Mouse (Mus musculus) kidney, embryonic 16.5 days (tissue): ENCODE data around the gene Blm. TPM values are rescaled to one million over a fixed set of nuclear protein-coding genes. Genes with fewer than 3 reads are reported as not detected.
"Not testable (repeated sequence)": the region's sequence is repeated elsewhere in the genome, so short reads cannot be mapped to it uniquely, and the experiment has no call there.

Experiments
- ATAC-seq: fragments of 200-750 bp; cut with Nextera tagmentation; 2 replicates; pipeline ENCODE4 v1.8.0; 2017; ENCODE audit warnings: moderate TSS enrichment; ENCODE audit not compliant: low FRiP score, low TSS enrichment
- H3K27ac ChIP-seq: fragments of 300-500 bp; sonication (generic); 2 replicates; pipeline ENCODE4 v1.5.1; 2014; ENCODE audit warnings: low read length
- H3K27me3 ChIP-seq: fragments of 300-500 bp; sonication (generic); 2 replicates; pipeline ENCODE4 v1.6.1; 2014; ENCODE audit warnings: low read length, control low read depth, mixed read lengths; ENCODE audit not compliant: insufficient read depth
- H3K36me3 ChIP-seq: fragments of 300-500 bp; sonication (generic); 2 replicates; pipeline ENCODE4 v1.6.1; 2014; ENCODE audit warnings: low read length, control low read depth, mixed read lengths; ENCODE audit not compliant: insufficient read depth
- H3K4me1 ChIP-seq: fragments of 300-500 bp; sonication (generic); 2 replicates; pipeline ENCODE4 v1.6.1; 2014; ENCODE audit warnings: low read length, control low read depth, mixed read lengths; ENCODE audit not compliant: insufficient read depth
- H3K4me2 ChIP-seq: fragments of 300-500 bp; sonication (generic); replicated peaks from 2 replicates; pipeline ENCODE4 v1.6.1; 2014; ENCODE audit warnings: low read depth, low read length
- H3K4me3 ChIP-seq: fragments of 300-500 bp; sonication (generic); 2 replicates; pipeline ENCODE4 v1.5.1; 2014; ENCODE audit warnings: mild to moderate bottlenecking, low read length
- H3K9ac ChIP-seq: fragments of 300-500 bp; sonication (generic); replicated peaks from 2 replicates; pipeline ENCODE4 v1.6.1; 2014; ENCODE audit warnings: low read length
- H3K9me3 ChIP-seq: fragments of 300-500 bp; sonication (generic); 2 replicates; pipeline ENCODE4 v1.6.1; 2016; ENCODE audit warnings: low read length, control low read depth
- WGBS: fragments of 180-500 bp; shearing (Covaris S2); extraction: QIAGEN DNeasy Blood & Tissue Kit; methylation state at CpG from one replicate; pipeline ENCODE4 v1.1.7; 2014; 5-methylcytosine and 5-hydroxymethylcytosine counted together
- polyA plus RNA-seq: library from polyadenylated mRNA; unstranded; fragments of >200 nt; fragmentation: Nextera tagmentation; extraction: Ambion mirVana; gene quantifications from 2 replicates; pipeline ENCODE4 v1.2.1, GENCODE M21; 2015

The Blm gene
- polyA plus RNA-seq, 1 experiment from 2014 or later, result 21.7 TPM

DNA sequence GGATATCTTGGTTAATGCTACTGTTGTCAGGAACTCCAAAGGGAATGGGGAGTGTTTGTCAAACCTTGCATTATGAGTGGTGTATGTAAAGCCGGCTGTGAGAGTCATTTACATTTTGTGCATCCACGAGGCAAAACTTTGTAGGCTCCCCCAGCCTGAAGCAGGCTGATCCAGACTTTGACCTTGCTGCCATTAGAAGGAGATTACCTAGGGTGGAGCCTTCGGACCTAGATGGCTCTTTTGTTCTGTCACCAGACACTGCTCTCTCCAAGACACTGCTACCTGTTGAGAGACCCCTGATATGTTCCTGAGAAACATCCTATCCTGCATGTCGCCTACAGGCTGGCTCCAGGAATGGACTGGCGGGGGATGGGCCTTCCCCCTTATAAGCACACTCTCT is 4.7 kb upstream of the Blm start:
- H3K9me3 ChIP-seq, result no peaks in the 10 kb centered on the region
- no peak overlapping the region for H3K4me2 ChIP-seq
- no peak overlapping the region for H3K4me3 ChIP-seq
- H3K27me3 ChIP-seq, result no peaks in the 10 kb centered on the region
- ATAC-seq, result no peak
- no peak overlapping the region for H3K27ac ChIP-seq
- no peak overlapping the region for H3K9ac ChIP-seq
- 73% methylated on average over 5 of the region's 5 CpGs for WGBS
- no peaks in the 10 kb centered on the region for H3K36me3 ChIP-seq
- H3K4me1 ChIP-seq, result no peaks in the 10 kb centered on the region

DNA sequence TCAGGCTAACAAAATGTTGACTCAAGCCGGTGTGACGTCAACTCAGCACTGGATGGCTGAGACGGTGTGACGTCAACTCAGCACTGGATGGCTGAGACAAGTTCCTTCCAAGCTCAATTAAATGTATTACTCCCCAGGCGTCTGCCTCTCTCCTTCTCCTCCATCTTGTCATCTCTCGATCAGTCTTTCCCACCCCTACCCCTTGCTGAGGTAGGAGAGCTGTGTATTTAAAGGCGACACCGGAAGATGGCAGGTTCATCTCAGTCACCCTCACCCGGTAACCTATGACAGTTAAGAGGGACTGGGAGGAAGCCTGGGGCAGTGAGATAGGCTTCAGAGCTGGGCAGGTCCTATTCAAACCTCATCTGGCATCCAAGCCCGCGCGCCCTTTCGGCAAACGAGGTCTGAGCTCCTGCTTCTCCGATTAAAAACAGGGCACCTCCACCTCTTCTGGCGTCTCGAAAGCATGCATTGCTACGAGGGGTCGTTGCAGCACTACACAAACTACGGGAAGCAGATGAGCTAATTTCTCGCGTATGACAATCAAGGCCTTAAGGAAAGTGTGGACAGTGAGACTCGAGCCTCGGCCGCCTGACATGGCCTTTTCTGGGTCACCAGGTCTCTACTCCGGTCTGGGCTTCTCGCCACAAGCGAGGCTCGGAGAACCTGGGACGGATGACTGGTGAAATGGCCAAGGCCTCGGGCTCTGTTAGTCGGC is 469 bp downstream of the Blm start:
- H3K9me3 ChIP-seq, result no peaks in the 10 kb centered on the region
- peak overlapping the region; percentile 98 for H3K4me2 ChIP-seq
- no peaks in the 10 kb centered on the region for H3K27me3 ChIP-seq
- peak overlapping the region; percentile 13; the same call in 1 of the 2 replicates for H3K27ac ChIP-seq
- 2% methylated on average over 32 of the region's 32 CpGs for WGBS
- peak overlapping the region; percentile 74 for H3K4me3 ChIP-seq
- ATAC-seq, result peak; percentile 9; the same call in 1 of the 2 replicates
- H3K36me3 ChIP-seq, result no peaks in the 10 kb centered on the region
- peak overlapping the region; percentile 75 for H3K9ac ChIP-seq
- peaks cover 12% of the 10 kb centered on the region for H3K4me1 ChIP-seq

DNA sequence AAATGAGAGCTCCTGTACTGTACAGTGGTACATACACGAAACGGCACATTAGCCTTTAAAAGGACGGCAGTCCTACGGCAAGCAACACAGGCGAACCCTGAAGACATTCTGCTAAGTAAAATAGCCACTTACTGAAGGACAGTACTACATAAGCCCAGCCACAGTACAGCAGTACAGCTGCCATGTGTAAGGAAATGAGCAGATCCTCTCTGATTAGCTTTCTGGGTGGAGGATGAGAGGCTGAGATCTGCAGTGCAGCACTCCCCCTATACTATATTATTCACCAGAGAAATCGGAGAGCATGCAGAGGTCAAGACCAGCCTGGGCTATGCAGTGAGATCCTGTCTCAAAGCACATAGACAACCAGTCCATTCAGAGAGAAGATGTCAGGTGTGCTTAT is 3.8 kb downstream of the Blm start:
- 85% methylated on average over 6 of the region's 6 CpGs for WGBS
- no peak overlapping the region for H3K4me3 ChIP-seq
- H3K36me3 ChIP-seq, result no peaks in the 10 kb centered on the region
- no peak overlapping the region for H3K9ac ChIP-seq
- H3K27ac ChIP-seq, result no peak overlapping the region
- H3K4me2 ChIP-seq, result no peak overlapping the region
- no peak for ATAC-seq
- H3K27me3 ChIP-seq, result no peaks in the 10 kb centered on the region
- no peaks in the 10 kb centered on the region for H3K9me3 ChIP-seq
- H3K4me1 ChIP-seq, result peaks cover 12% of the 10 kb centered on the region

DNA sequence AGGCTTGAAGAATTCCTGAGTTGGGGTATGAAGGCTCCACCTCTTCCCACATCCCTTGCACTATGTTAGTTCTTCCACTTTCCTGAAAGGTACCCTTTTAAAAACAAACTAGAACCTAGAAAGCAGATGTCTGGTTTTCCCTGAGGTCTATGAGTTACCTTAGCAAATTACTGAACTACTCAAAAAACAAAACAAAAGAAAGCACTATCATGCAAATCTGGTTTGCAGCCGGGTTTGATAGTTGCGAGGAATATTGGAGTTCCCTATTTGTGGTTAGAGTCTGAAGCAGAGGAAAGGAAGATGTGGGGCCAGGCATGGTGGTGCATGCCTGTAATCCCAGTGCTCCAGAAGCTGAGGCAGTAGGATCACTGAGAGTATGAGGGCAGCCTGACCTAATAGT is 4.3 kb downstream of the Blm start:
- Histone ChIP-seq H3K4me1 (peaks cover 12% of the 10 kb centered on the region), H3K4me2 (no peak overlapping the region), H3K9me3 (no peaks in the 10 kb centered on the region), H3K36me3 (no peaks in the 10 kb centered on the region), H3K4me3 (no peak overlapping the region), H3K27me3 (no peaks in the 10 kb centered on the region), H3K9ac (no peak overlapping the region), H3K27ac (no peak overlapping the region)
- 91% methylated on average over 2 of the region's 2 CpGs for WGBS
- ATAC-seq, result no peak

DNA sequence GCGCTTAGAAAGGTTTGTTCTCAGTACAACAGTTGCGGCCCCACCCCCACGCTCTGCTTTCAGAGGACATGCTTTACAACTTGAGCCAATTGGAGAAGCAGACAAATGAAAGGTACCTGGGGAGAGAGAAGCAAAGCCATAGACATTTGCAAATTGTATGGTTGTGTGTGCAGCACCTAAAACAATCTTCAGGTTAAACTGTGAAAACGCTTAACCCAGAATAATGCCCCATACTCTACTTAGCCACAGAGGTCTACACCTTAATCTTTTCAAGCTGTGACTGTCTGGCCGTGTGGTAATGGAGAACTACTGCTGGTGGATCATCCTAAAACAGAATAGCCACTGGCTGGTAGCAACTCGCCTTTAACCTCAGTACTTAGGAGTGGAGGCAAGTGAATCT is 8.2 kb downstream of the Blm start:
- no peak for ATAC-seq
- H3K27me3 ChIP-seq, result no peaks in the 10 kb centered on the region
- no peak overlapping the region for H3K9ac ChIP-seq
- no peaks in the 10 kb centered on the region for H3K9me3 ChIP-seq
- H3K4me1 ChIP-seq, result no peaks in the 10 kb centered on the region
- WGBS, result 77% methylated on average over 6 of the region's 6 CpGs
- H3K27ac ChIP-seq, result no peak overlapping the region
- H3K4me3 ChIP-seq, result no peak overlapping the region
- H3K36me3 ChIP-seq, result no peaks in the 10 kb centered on the region
- H3K4me2 ChIP-seq, result no peak overlapping the region

DNA sequence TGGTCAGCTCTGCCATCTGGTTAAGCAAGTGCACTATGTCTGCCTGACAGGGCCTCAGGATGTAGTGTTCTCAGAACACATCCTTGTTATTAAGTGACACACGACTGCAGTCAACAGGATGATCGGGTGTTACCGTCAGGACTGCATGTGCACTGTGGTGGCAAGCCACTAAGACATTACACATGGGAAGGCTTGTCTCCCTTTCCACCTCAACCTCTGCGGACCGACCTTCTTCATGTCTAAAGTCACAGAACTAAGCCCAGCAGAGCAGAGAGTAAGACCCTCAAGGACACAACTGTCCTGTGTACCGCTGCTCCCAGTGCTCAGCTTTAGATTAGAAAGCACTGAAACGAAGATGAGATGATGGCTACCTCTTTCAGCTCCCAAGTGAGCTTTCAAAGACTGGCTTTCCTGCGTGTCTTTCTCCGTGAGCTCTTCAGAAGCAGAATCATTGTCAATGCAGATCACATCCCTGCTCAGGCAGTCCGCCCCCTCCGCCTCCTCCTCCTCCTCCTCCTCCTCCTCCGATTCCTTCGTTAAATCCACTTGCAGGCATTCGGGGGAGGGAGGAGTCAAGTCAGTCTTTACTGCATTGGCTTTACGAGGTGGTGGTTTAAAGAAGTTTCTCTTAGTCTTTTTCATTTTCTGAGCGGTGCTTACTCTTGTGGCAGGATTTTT is 22.4 kb downstream of the Blm start:
- 75% methylated on average over 16 of the region's 16 CpGs for WGBS
- H3K36me3 ChIP-seq, result peaks cover 32% of the 10 kb centered on the region
- H3K4me1 ChIP-seq, result no peaks in the 10 kb centered on the region
- no peaks in the 10 kb centered on the region for H3K27me3 ChIP-seq
- no peaks in the 10 kb centered on the region for H3K9me3 ChIP-seq
- no peak overlapping the region for H3K9ac ChIP-seq
- no peak overlapping the region for H3K27ac ChIP-seq
- no peak for ATAC-seq
- no peak overlapping the region for H3K4me3 ChIP-seq
- H3K4me2 ChIP-seq, result no peak overlapping the region

DNA sequence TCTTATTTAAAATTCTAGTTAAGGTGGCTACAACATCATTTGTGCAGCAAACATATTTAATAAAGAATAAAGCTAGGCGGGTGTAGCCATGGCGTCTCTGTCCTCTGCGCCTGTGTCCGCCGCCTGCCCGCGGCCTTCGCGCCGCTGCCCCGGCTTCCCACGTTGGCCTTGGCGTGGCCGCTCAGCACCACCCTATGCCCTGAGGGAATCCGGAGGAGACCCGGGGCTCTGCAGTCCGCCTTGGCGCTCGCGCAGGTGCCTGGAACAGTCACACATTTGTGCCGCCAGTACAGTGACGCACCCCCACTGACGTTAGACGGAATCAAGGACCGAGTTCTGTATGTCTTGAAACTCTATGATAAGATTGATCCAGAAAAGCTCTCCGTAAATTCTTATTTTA is 27.2 kb downstream of the Blm start:
- H3K27ac ChIP-seq, ATAC-seq, H3K9me3 ChIP-seq, H3K27me3 ChIP-seq, H3K4me1 ChIP-seq, H3K4me2 ChIP-seq, H3K4me3 ChIP-seq, H3K9ac ChIP-seq: not testable (repeated sequence)
- WGBS, result 98% methylated on average over 22 of the region's 26 CpGs
- H3K36me3 ChIP-seq, result peaks cover 47% of the 10 kb centered on the region

DNA sequence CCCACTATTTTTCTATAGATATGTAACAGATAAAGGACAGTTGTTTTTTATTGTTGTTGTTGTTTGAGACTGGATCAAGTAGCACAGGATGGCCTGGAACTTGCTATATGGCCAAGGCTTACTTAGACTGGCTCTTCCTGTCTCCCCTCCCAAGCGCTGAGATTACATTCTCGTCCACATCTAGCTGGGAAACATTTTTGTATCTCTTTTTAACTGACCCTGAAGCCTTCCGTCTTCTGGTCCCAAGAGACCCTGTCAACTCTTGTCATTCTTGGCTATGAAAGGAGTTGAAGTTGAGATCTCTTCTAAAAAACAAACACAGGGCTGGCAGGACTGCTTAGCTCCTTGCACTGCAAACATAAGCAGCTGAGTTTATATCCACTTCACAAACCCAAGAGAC is 28.9 kb downstream of the Blm start:
- WGBS, result 80% methylated on average over 3 of the region's 3 CpGs
- Histone ChIP-seq H3K27me3 (no peaks in the 10 kb centered on the region), H3K27ac (no peak overlapping the region), H3K4me2 (no peak overlapping the region), H3K9me3 (no peaks in the 10 kb centered on the region), H3K4me1 (no peaks in the 10 kb centered on the region), H3K9ac (no peak overlapping the region), H3K4me3 (no peak overlapping the region), H3K36me3 (peaks cover 43% of the 10 kb centered on the region)
- ATAC-seq, result no peak

DNA sequence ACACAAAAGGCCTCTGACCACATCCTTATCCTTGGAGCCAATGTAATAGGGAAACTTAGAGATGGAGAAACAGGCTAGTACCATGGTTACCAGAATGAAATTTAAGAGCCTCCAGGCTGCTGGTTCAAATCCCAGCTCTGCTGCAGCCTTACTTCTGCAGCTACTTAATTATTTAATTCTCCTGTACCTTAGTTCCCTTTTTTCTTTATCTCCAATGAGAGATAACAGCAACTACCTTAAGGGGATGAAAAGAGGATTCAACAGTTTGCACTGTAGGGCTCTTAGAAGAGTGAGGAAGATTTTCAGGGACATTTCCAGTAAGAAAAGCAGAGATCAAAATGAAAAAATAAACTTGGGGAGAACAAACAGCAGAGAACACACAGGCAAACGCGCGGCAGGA is 30.0 kb downstream of the Blm start:
- ATAC-seq, result no peak
- 94% methylated on average over 3 of the region's 3 CpGs for WGBS
- Histone ChIP-seq H3K4me3 (no peak overlapping the region), H3K9ac (no peak overlapping the region), H3K27me3 (no peaks in the 10 kb centered on the region), H3K9me3 (no peaks in the 10 kb centered on the region), H3K4me2 (no peak overlapping the region), H3K4me1 (no peaks in the 10 kb centered on the region), H3K36me3 (peaks cover 41% of the 10 kb centered on the region), H3K27ac (no peak overlapping the region)

DNA sequence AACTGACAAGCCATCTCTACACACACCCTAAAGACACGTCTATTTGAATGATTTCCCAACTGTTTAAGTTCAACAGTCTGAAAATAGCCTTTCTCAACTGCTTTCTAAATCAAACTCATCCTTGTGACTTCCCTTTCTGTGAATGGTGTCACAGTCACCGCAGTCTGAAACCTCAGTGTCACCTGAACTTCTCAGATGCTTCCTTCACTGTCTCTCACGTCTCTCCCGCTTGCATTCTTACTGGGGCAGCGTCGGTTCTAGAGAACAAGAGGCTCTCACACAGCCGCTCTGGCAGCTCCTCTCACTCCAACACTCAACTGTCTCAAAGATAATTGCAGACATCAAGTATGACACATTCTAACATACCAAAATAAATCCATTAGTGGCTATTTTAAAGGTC is 33.9 kb downstream of the Blm start:
- no peaks in the 10 kb centered on the region for H3K4me1 ChIP-seq
- ATAC-seq, result no peak
- no peak overlapping the region for H3K4me2 ChIP-seq
- no peak overlapping the region for H3K27ac ChIP-seq
- no peak overlapping the region for H3K4me3 ChIP-seq
- no peaks in the 10 kb centered on the region for H3K9me3 ChIP-seq
- H3K9ac ChIP-seq, result no peak overlapping the region
- H3K27me3 ChIP-seq, result no peaks in the 10 kb centered on the region
- peaks cover 31% of the 10 kb centered on the region for H3K36me3 ChIP-seq
- 86% methylated on average over 7 of the region's 7 CpGs for WGBS
